Mouse (Mus musculus): Measurements from ENCODE around the gene Spp2. TPM values are rescaled to one million over a fixed set of nuclear protein-coding genes. Genes with fewer than 3 reads are reported as not detected.

Spp2 gene
- polyA plus RNA-seq, 1 experiment = not detected

DNA sequence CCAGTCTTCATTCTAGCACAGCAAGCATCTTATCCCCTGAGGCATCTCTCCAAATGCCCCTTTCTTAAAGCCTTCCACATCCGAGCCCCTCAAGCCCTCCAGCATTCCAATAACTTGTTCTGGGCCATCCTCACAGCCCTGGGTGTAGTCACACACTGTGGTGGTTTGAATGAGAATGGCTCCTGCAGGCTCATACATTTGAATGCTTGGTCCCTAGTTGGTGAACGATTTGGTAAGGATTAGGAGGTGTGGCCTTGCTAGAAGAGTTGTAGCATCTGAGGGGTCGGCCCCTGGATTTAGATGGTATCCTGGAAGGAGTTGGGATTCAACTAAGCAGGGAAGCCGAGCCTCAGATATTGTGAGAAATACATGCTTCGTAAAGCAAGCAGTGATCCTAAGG, 61.1 kb downstream of the Spp2 start:
- H3K4me1 ChIP-seq (ENCODE audit: control insufficient read depth, insufficient read depth, low read length) = no peaks in the 10 kb centered on the region; the same call in 1 of the 2 replicates
- no peaks in the 10 kb centered on the region for H3K36me3 ChIP-seq (ENCODE audit: control insufficient read depth, insufficient read depth, low read length)
- no peak overlapping the region for H3K4me3 ChIP-seq (ENCODE audit: control insufficient read depth, low read depth, low read length)
- no peak overlapping the region for H3K27ac ChIP-seq (ENCODE audit: control insufficient read depth, insufficient read depth, low read depth, low read length)
- TF ChIP-seq POLR2A (IDR thresholded peaks at IDR 0.05; ENCODE audit: control insufficient read depth, low read depth, low read length) = no peak
- no peak for TF ChIP-seq CTCF (IDR thresholded peaks at IDR 0.05; ENCODE audit: control insufficient read depth, insufficient read depth, insufficient replicate concordance, low read depth, low read length)
- H3K27me3 ChIP-seq (ENCODE audit: control insufficient read depth, insufficient read depth, low read length) = no peaks in the 10 kb centered on the region

DNA sequence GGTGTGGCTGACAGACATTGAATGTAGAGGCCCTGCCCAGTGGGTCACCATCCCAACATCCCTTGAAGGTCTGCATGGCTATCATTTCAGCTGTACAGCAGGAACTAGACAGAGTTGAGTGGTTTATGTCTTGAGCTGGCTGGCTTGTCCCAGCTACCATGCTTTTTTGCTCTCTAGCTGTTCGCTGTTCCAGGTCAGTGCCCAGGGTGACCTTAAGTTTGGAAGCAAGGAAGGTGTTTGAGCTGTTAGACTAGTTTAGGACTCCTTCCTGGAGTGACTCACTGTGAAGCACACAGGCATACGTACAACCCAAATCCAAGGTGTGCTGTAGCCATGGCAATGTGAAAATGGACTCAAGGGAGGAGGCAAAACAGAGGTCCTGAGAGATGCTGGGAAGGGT, 61.6 kb downstream of the Spp2 start:
- no peak overlapping the region for H3K4me3 ChIP-seq (ENCODE audit: control insufficient read depth, low read depth, low read length)

DNA sequence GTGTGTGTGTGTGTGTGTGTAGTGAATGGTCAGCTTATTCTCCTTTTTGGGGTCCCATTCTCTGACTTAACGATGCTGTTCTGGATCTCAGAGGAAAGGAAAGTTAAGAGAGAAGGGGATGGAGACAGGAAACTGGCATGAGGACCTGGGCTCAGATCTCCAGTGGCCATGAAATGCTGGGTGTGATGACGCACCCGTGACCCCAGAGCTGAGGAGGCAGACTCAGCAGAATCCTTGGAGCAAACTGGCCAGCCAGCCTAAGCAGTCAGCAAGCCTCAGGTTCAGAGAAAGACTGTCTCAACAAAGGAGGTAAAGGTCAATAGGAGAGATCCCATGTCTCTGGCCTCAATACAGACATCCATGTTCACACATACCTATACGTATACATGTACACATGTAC, 63.0 kb downstream of the Spp2 start:
- Histone ChIP-seq H3K4me1 (ENCODE audit: control insufficient read depth, insufficient read depth, low read length) (no peaks in the 10 kb centered on the region), H3K36me3 (ENCODE audit: control insufficient read depth, insufficient read depth, low read length) (no peaks in the 10 kb centered on the region), H3K4me3 (ENCODE audit: control insufficient read depth, low read depth, low read length) (no peak overlapping the region), H3K27me3 (ENCODE audit: control insufficient read depth, insufficient read depth, low read length) (no peaks in the 10 kb centered on the region), H3K27ac (ENCODE audit: control insufficient read depth, insufficient read depth, low read depth, low read length) (no peak overlapping the region)
- no peak for TF ChIP-seq POLR2A (IDR thresholded peaks at IDR 0.05; ENCODE audit: control insufficient read depth, low read depth, low read length)
- no peak for TF ChIP-seq CTCF (IDR thresholded peaks at IDR 0.05; ENCODE audit: control insufficient read depth, insufficient read depth, insufficient replicate concordance, low read depth, low read length)

More for the DNA sequence above, 61.6 kb downstream of the Spp2 start:
- H3K27me3 ChIP-seq (ENCODE audit: control insufficient read depth, insufficient read depth, low read length) = no peaks in the 10 kb centered on the region
- H3K27ac ChIP-seq (ENCODE audit: control insufficient read depth, insufficient read depth, low read depth, low read length) = no peak overlapping the region
- no peak for TF ChIP-seq CTCF (IDR thresholded peaks at IDR 0.05; ENCODE audit: control insufficient read depth, insufficient read depth, insufficient replicate concordance, low read depth, low read length)
- no peak for TF ChIP-seq POLR2A (IDR thresholded peaks at IDR 0.05; ENCODE audit: control insufficient read depth, low read depth, low read length)
- no peaks in the 10 kb centered on the region; the same call in 1 of the 2 replicates for H3K4me1 ChIP-seq (ENCODE audit: control insufficient read depth, insufficient read depth, low read length)
- H3K36me3 ChIP-seq (ENCODE audit: control insufficient read depth, insufficient read depth, low read length) = no peaks in the 10 kb centered on the region

DNA sequence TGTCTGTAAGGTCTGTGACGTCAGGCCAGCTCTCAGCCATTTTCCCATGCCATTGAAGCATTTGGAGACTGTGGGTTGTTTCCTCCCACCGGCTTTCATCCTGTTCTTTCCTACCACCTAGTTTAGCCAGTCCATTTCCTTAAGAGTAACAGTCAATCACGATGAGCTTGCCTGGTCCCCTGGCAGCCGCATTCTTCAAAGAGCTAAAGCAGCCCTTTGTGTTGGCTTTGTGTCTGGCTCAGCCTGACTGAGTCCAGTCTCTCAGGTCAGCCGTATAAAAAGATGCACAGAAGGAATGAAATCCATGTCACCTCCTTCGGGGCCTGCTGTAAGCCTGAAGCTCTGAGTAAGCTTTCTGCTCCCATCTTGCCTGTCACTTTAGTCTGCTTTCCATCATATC, 65.5 kb downstream of the Spp2 start:
- Histone ChIP-seq H3K4me3 (ENCODE audit: control insufficient read depth, low read depth, low read length) (no peak overlapping the region), H3K4me1 (ENCODE audit: control insufficient read depth, insufficient read depth, low read length) (no peaks in the 10 kb centered on the region), H3K36me3 (ENCODE audit: control insufficient read depth, insufficient read depth, low read length) (no peaks in the 10 kb centered on the region), H3K27me3 (ENCODE audit: control insufficient read depth, insufficient read depth, low read length) (no peaks in the 10 kb centered on the region), H3K27ac (ENCODE audit: control insufficient read depth, insufficient read depth, low read depth, low read length) (no peak overlapping the region)
- no peak for TF ChIP-seq POLR2A (IDR thresholded peaks at IDR 0.05; ENCODE audit: control insufficient read depth, low read depth, low read length)
- TF ChIP-seq CTCF (IDR thresholded peaks at IDR 0.05; ENCODE audit: control insufficient read depth, insufficient read depth, insufficient replicate concordance, low read depth, low read length) = no peak

DNA sequence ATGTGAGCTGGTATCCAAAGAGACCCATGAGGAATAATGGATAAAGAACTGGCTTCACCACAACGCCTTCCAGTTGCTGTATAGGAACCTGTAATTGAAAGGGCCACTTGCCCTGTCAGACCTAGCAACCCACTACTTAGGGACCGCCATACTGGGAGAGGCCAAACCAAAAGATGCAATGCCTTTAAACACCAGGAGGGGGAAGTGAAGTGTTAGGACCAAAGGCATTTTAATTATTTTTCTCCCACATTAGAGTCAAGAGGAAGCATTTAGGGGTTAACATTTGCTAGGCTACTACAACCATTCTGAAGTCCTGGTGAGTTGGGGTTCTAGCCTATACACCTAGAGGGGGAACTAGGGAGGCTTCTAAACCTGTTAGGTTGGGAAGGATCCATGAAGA, 67.1 kb downstream of the Spp2 start:
- no peaks in the 10 kb centered on the region for H3K4me1 ChIP-seq (ENCODE audit: control insufficient read depth, insufficient read depth, low read length)
- no peak overlapping the region for H3K27ac ChIP-seq (ENCODE audit: control insufficient read depth, insufficient read depth, low read depth, low read length)

DNA sequence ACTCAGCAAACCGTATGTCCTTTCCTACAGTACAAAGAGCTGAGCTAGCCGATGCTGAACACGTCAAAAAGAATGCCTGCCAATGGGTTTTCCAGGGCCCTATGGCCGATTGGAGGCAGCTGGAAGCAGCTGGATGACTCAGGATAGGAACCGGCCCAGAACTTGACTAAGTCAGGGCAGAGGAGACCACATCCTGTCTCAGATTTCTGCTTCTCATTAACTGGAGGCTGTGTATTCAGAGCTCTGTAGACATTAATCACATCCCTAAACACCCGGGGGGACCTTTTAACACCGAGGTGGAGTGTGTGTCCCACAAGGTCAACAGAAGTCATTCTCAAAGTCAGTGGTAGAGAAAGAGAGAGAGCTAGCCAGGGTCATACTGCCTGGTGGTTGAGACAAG, 67.8 kb downstream of the Spp2 start:
- H3K4me1 ChIP-seq (ENCODE audit: control insufficient read depth, insufficient read depth, low read length) = no peaks in the 10 kb centered on the region
- no peaks in the 10 kb centered on the region for H3K36me3 ChIP-seq (ENCODE audit: control insufficient read depth, insufficient read depth, low read length)
- TF ChIP-seq CTCF (IDR thresholded peaks at IDR 0.05; ENCODE audit: control insufficient read depth, insufficient read depth, insufficient replicate concordance, low read depth, low read length) = no peak
- no peak for TF ChIP-seq POLR2A (IDR thresholded peaks at IDR 0.05; ENCODE audit: control insufficient read depth, low read depth, low read length)
- H3K27me3 ChIP-seq (ENCODE audit: control insufficient read depth, insufficient read depth, low read length) = no peaks in the 10 kb centered on the region
- no peak overlapping the region for H3K27ac ChIP-seq (ENCODE audit: control insufficient read depth, insufficient read depth, low read depth, low read length)
- no peak overlapping the region for H3K4me3 ChIP-seq (ENCODE audit: control insufficient read depth, low read depth, low read length)

More for the DNA sequence above, 67.1 kb downstream of the Spp2 start:
- Histone ChIP-seq H3K4me3 (ENCODE audit: control insufficient read depth, low read depth, low read length) (no peak overlapping the region), H3K27me3 (ENCODE audit: control insufficient read depth, insufficient read depth, low read length) (no peaks in the 10 kb centered on the region), H3K36me3 (ENCODE audit: control insufficient read depth, insufficient read depth, low read length) (no peaks in the 10 kb centered on the region)
- TF ChIP-seq CTCF (IDR thresholded peaks at IDR 0.05; ENCODE audit: control insufficient read depth, insufficient read depth, insufficient replicate concordance, low read depth, low read length) (no peak), POLR2A (IDR thresholded peaks at IDR 0.05; ENCODE audit: control insufficient read depth, low read depth, low read length) (no peak)

DNA sequence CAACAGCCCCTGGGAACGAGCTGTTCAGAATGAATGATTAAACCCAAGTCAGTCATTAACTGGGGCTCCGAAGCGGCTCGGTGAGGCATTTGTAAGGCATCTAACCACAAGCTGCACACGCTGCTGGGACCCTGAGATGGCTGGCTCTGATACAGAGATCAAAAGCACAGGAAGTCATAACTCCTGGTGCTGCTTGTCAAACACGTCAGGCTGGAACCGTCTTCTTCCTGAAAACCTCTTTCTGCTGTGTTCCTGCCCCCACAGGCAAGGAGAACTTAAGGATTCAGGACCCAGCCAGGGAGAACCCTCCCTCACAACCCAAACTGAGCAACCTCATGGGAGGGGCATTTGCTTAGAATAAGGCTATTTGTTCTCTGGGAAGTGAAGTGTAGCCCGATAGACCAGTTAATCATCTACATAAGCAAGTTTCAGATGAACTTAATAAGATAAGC, 68.8 kb downstream of the Spp2 start:
- Histone ChIP-seq H3K36me3 (ENCODE audit: control insufficient read depth, insufficient read depth, low read length) (no peaks in the 10 kb centered on the region), H3K27me3 (ENCODE audit: control insufficient read depth, insufficient read depth, low read length) (no peaks in the 10 kb centered on the region), H3K4me1 (ENCODE audit: control insufficient read depth, insufficient read depth, low read length) (no peaks in the 10 kb centered on the region), H3K4me3 (ENCODE audit: control insufficient read depth, low read depth, low read length) (no peak overlapping the region), H3K27ac (ENCODE audit: control insufficient read depth, insufficient read depth, low read depth, low read length) (no peak overlapping the region)
- TF ChIP-seq CTCF (IDR thresholded peaks at IDR 0.05; ENCODE audit: control insufficient read depth, insufficient read depth, insufficient replicate concordance, low read depth, low read length) = no peak
- TF ChIP-seq POLR2A (IDR thresholded peaks at IDR 0.05; ENCODE audit: control insufficient read depth, low read depth, low read length) = no peak

Other genes starting within 250 kb of the Spp2 start
- gene Ugt1a5, start 240.9 kb upstream of the Spp2 start, polyA plus RNA-seq (2012; rRNA removed) = 0.09 and 0.20 TPM in 2 replicates
- 0.06 TPM in 1 of 2 replicates, not detected in the other for gene Ugt1a2, start 206.4 kb upstream of the Spp2 start, polyA plus RNA-seq (2012; rRNA removed)
- 1,175 and 1,313 TPM in 2 replicates for gene Dnajb3, start 201.2 kb upstream of the Spp2 start, polyA plus RNA-seq (2012; rRNA removed)
- gene Ugt1a1, start 195.0 kb upstream of the Spp2 start, polyA plus RNA-seq (2012; rRNA removed) = 0.67 and 0.94 TPM in 2 replicates
- gene Mroh2a, start 180.0 kb upstream of the Spp2 start, polyA plus RNA-seq (2012; rRNA removed) = 116 and 122 TPM in 2 replicates
- gene Hjurp, start 129.3 kb upstream of the Spp2 start, polyA plus RNA-seq (2012; rRNA removed) = 29.1 and 34.3 TPM in 2 replicates
- gene Trpm8, start 129.3 kb upstream of the Spp2 start, polyA plus RNA-seq (2012; rRNA removed) = 4.3 and 4.7 TPM in 2 replicates
- gene Glrp1, start 103.1 kb downstream of the Spp2 start, polyA plus RNA-seq (2012; rRNA removed) = 1.6 and 1.7 TPM in 2 replicates